Mouse (Mus musculus): Measurements from ENCODE around the gene Gm39566. TPM values are rescaled to one million over a fixed set of nuclear protein-coding genes. Genes with fewer than 3 reads are reported as not detected.

Gene Gm39566
- total RNA-seq, 4 experiments from 2014 or later: not detected

- no peak for DNase-seq (ENCODE audit: low spot score)
Measured at GRCm38 (mm10) chr11:69761868-69762267, 53.2 kb downstream of the Gm39566 start, which contains the start of gene Slc35g3. TSS of gene Slc35g3 (minus strand) at chr11:69761968.

Other genes with a start within 250 kb of the Gm39566 start
- 1 to 10 TPM; 4.6 to 6.7 (median 5.6) TPM for gene Wrap53, start 235.0 kb downstream of the Gm39566 start, total RNA-seq (2022)
- 10 to 100 TPM; 12.8 to 16.3 (median 14.1) TPM for gene Trp53, start 234.9 kb downstream of the Gm39566 start, total RNA-seq (2022)
- 10 to 100 TPM; 12.4 to 16.3 (median 13.1) TPM for gene Atp1b2, start 209.4 kb downstream of the Gm39566 start, total RNA-seq (2022)
- gene Shbg, start 197.4 kb downstream of the Gm39566 start, total RNA-seq (2022): not detected
- 1 to 10 TPM; 2.6 to 5.3 (median 3.3) TPM for gene Sat2, start 193.3 kb downstream of the Gm39566 start, total RNA-seq (2022)
- 100 to 1,000 TPM in 1 of 4 experiments, 10 to 100 TPM in 3; 92.4 to 109 (median 94.5) TPM for gene Fxr2, start 182.3 kb downstream of the Gm39566 start, total RNA-seq (2022)
- gene Sox15, start 160.0 kb downstream of the Gm39566 start, total RNA-seq (2022): not detected
- 10 to 100 TPM; 13.6 to 18.8 (median 15.5) TPM for gene Mpdu1, start 152.7 kb downstream of the Gm39566 start, total RNA-seq (2022)
- 1 to 10 TPM; 4.5 to 7.0 (median 6.3) TPM for gene Cd68, start 149.1 kb downstream of the Gm39566 start, total RNA-seq (2022)
- gene Eif4a1, start 142.9 kb downstream of the Gm39566 start, total RNA-seq (2022): 100 to 1,000 TPM; 162 to 194 (median 186) TPM
- 10 to 100 TPM; 27.2 to 40.0 (median 28.7) TPM for gene Senp3, start 133.2 kb downstream of the Gm39566 start, total RNA-seq (2022)
- 1 to 10 TPM; 2.6 to 4.3 (median 2.9) TPM for gene Tnfsf13, start 129.5 kb downstream of the Gm39566 start, total RNA-seq (2022)
- 10 to 100 TPM; 14.9 to 19.6 (median 17.5) TPM for gene Tnfsf12, start 119.4 kb downstream of the Gm39566 start, total RNA-seq (2022)
- 1 to 10 TPM; 1.4 to 4.2 (median 3.1) TPM for gene Tnfsfm13, start 119.2 kb downstream of the Gm39566 start, total RNA-seq (2022)
- 10 to 100 TPM; 28.5 to 35.7 (median 32.9) TPM for gene Polr2a, start 56.7 kb downstream of the Gm39566 start, total RNA-seq (2022)
- not detected for gene Slc35g3, start 53.3 kb downstream of the Gm39566 start, total RNA-seq (2022)
- 10 to 100 TPM; 43.7 to 52.4 (median 49.3) TPM for gene Zbtb4, start 49.4 kb downstream of the Gm39566 start, total RNA-seq (2022)
- gene Chrnb1, start 19.4 kb downstream of the Gm39566 start, total RNA-seq (2022): 1 to 10 TPM; 2.2 to 4.3 (median 3.8) TPM
- gene Fgf11, start 13.4 kb downstream of the Gm39566 start, total RNA-seq (2022): 1 to 10 TPM; 2.1 to 3.3 (median 2.6) TPM
- under 1 TPM; 0.14 to 0.57 (median 0.31) TPM for gene Tmem102, start 9.7 kb downstream of the Gm39566 start, total RNA-seq (2022)
- gene Spem2, start 3.2 kb upstream of the Gm39566 start, total RNA-seq (2022): not detected
- not detected for gene Spem1, start 6.9 kb upstream of the Gm39566 start, total RNA-seq (2022)
- 1 to 10 TPM; 3.1 to 6.9 (median 4.3) TPM for gene Nlgn2, start 22.5 kb upstream of the Gm39566 start, total RNA-seq (2022)
- gene Tmem256, start 23.2 kb upstream of the Gm39566 start, total RNA-seq (2022): 100 to 1,000 TPM; 193 to 338 (median 283) TPM
- 10 to 100 TPM; 20.7 to 25.3 (median 21.7) TPM for gene Plscr3, start 31.1 kb upstream of the Gm39566 start, total RNA-seq (2022)
- under 1 TPM in 1 of 4 experiments, not detected in 3; 0.23 TPM for gene Tnk1, start 43.4 kb upstream of the Gm39566 start, total RNA-seq (2022)
- gene Tmem95, start 62.7 kb upstream of the Gm39566 start, total RNA-seq (2022): not detected
- 1 to 10 TPM; 2.0 to 2.6 (median 2.4) TPM for gene Kctd11, start 66.1 kb upstream of the Gm39566 start, total RNA-seq (2022)
- gene Acap1, start 80.2 kb upstream of the Gm39566 start, total RNA-seq (2022): 1 to 10 TPM in 2 of 4 experiments, under 1 TPM in 2; 0.16 to 1.1 (median 0.83) TPM
- gene 2810408A11Rik, start 85.7 kb upstream of the Gm39566 start, total RNA-seq (2022): under 1 TPM; 0.43 to 0.81 (median 0.60) TPM
- 10 to 100 TPM; 38.0 to 50.9 (median 43.4) TPM for gene Neurl4, start 85.8 kb upstream of the Gm39566 start, total RNA-seq (2022)
- gene Gps2, start 98.6 kb upstream of the Gm39566 start, total RNA-seq (2022): 10 to 100 TPM; 23.2 to 32.1 (median 27.7) TPM
- gene Eif5a, start 106.7 kb upstream of the Gm39566 start, total RNA-seq (2022): 100 to 1,000 TPM; 410 to 451 (median 437) TPM
- 10 to 100 TPM; 13.8 to 32.7 (median 24.3) TPM for gene Ybx2, start 120.5 kb upstream of the Gm39566 start, total RNA-seq (2022)
- gene Slc2a4, start 132.9 kb upstream of the Gm39566 start, total RNA-seq (2022): 100 to 1,000 TPM; 435 to 503 (median 470) TPM
- gene Cldn7, start 149.5 kb upstream of the Gm39566 start, total RNA-seq (2022): 1 to 10 TPM in 1 of 4 experiments, not detected in 3; 1.1 TPM
- 100 to 1,000 TPM; 144 to 172 (median 168) TPM for gene Ctdnep1, start 165.9 kb upstream of the Gm39566 start, total RNA-seq (2022)
- gene Elp5, start 167.2 kb upstream of the Gm39566 start, total RNA-seq (2022): 10 to 100 TPM; 41.7 to 57.3 (median 48.1) TPM
- gene Gabarap, start 175.8 kb upstream of the Gm39566 start, total RNA-seq (2022): 100 to 1,000 TPM; 287 to 342 (median 325) TPM
- 10 to 100 TPM; 21.0 to 24.9 (median 23.6) TPM for gene Phf23, start 180.5 kb upstream of the Gm39566 start, total RNA-seq (2022)
- gene Dvl2, start 185.3 kb upstream of the Gm39566 start, total RNA-seq (2022): 1 to 10 TPM; 4.0 to 6.4 (median 5.1) TPM
- gene Acadvl, start 200.1 kb upstream of the Gm39566 start, total RNA-seq (2022): 1,000 to 10,000 TPM; 1,233 to 1,415 (median 1,285) TPM
- gene Dlg4, start 201.6 kb upstream of the Gm39566 start, total RNA-seq (2022): 1 to 10 TPM; 3.9 to 6.3 (median 5.2) TPM
- not detected for gene Asgr1, start 238.8 kb upstream of the Gm39566 start, total RNA-seq (2022)

Measured in heart, adult 8-10 months (tissue).